Mouse (Mus musculus): ENCODE measurements around the gene Pax7.

Gene Pax7

GRCm38 (mm10) chr4:139833036-139833634 lies at the start of gene Pax7:
Gene Pax7 (minus strand): TSS chr4:139833528.
- no peak for DNase-seq

DNA sequence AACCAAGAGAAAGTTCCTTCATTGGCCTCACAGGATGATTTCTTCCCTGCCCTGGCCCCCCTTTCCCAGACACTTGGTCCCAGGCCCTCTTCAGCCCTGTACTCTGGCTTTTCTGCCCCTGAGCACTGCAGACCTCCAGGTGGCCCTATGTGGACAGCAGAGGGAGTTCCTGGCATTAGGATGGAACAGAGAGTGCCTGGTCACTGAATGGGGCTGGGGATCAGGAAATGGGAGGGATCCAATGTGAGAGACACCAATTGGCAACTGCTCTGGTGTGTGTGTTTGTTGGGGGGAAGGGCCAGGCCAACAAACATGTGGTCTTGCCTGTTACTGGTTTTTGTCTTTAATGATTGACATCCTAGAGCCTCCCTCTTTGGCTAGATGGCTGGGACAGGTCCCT lies 48.5 kb upstream of the Pax7 start:
- DNase-seq: no peak

DNA sequence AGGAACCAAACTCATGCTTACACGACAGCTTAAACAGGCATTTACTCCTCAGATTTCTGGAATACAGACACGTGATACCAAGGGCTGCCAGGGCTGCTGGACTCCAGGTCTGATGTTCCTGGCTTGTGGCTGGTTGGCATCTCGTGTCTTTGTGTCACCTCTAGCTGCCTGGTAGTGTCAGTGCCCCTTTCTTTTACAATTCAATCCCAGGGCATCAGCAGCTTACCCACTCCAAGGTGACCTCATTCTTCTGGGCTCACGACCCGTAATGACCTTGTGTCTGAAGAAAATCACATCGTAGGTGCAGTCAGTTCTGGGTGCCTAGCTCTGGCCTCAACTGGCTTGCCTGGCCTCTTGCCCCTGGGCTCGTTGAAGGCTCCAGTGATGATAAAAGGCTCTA lies 46.0 kb upstream of the Pax7 start:
- DNase-seq: no peak

DNA sequence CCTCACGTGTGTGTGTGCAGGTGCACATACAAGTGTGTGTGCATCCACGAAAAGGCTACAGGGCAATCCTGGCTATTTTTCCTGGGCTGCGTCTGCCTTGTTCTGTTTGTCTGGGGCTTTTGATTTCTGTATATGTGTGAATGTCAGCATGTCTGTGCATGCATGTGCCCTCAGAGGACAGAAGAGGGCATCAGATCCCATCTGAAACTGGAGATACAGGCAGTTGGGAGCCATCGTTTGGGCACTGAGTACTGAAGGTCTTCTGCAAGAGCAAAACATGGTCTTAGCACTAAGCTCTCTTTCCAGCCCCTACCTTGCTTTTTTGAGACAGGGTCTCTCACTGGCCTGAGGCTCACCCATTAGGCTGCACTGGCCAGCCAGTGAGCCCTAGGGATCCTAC lies 45.1 kb upstream of the Pax7 start:
- no peak for DNase-seq

- peak; percentile 66 to 72 for DNase-seq
These were observed 43.9 kb upstream of the Pax7 start for GRCm38 (mm10) chr4:139877269-139877668.

DNA sequence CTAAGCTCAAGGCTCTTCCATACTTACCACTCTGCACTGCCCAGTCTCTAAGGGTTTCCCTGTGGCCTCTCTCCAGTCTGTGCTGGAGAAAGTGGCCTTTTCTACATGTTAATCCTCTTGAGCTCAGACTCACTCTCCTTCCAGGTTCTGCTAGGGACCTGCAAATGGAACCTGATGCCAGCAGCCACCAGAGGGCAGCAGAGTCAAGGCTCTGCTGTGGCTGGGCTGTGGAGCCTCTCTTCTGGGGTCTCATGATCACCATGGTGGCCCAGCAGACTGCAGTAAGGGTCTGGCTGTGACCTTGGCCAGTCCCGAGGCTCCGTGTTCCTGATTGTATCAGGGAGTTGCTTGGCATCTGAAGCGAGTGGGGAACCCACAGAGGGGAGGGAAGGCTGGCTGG lies 39.3 kb upstream of the Pax7 start:
- DNase-seq: peak; percentile 33 to 64

- no peak for DNase-seq
These were observed 38.4 kb upstream of the Pax7 start for GRCm38 (mm10) chr4:139871699-139872098.

DNA sequence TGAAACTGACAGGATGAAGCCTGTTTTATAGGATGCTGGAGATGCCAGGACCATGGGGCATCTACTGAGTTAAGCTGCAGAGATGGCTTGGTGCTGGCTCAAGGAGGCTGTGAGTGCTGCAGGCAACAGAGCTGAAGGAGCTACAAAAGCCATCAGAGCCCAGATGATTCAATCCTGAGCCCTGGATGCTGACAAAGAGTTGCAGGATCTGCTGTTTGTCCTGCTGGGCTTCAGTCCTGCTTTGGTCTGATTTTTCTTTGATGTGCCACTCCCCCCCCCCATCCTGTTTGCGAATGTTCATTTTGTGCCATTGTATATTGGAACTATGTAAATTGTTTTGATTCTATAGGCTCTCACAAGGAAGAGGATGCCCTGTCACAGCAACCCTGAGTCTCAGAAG lies 29.9 kb upstream of the Pax7 start:
- DNase-seq: no peak

DNA sequence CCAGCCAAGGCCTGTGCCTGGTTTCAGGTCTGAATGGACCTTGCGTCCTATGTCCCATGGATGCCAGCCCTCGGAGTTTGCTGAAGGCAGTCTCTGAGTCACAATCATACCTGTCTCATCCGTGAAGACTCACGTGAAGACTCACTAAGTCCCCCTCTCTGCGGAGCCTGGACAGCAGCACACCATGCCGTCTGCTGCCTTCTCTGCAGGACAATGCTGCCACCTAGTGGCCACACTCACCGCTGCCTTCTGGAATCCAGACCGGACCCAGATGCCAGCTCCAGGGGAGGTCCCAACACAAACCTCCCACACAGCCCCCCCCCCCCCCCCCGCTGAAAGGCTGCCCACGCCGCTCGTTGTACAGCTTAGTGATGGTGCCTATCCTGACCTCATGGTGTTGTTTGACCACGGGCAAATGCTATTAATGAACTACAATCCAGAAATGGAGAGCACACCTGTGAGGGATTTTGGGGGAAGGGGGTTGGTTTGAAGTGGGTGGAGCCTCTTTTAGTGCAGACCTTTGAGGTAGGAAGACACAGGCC lies 25.4 kb upstream of the Pax7 start:
- DNase-seq: peak; percentile 86 to 93

DNA sequence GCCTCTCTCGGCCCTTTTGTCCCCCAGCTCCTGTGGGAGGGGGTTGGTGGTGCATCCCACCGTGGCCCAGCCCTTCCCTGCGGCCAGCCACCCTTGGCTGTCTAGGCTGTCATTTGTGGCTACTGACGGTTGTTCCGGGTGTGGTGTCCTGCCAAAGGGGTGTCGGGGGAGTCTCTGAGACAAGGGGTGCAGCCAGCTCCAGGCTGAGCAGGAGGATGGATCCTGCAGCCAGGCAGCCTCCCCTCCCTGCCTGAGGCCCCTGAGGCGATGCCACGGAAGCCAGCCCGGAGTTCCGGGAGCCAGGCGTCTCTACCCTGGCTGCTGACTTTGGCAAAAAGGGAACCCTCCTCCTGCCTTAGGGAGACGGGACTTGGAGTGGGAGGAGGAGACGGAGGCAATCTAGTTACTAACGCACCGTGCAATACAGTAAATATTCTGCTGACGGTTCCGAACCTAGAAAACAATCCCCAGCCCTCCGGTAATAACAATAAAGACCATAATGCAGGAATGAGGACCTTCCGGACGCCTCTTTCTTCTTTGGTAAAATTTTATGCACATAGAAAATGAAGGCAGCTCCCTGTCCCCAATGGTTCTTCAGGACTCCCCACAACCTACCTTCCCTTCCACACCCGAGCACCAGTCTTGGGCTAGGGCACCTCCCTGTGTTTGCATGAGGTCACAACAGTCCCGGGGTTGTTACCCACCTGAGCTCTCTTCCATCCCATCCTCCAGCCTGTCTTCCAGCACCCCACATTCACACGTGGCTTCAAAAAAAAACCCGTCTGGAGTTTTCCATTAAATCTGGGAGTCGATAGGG lies 19.1 kb upstream of the Pax7 start:
- DNase-seq: no peak

DNA sequence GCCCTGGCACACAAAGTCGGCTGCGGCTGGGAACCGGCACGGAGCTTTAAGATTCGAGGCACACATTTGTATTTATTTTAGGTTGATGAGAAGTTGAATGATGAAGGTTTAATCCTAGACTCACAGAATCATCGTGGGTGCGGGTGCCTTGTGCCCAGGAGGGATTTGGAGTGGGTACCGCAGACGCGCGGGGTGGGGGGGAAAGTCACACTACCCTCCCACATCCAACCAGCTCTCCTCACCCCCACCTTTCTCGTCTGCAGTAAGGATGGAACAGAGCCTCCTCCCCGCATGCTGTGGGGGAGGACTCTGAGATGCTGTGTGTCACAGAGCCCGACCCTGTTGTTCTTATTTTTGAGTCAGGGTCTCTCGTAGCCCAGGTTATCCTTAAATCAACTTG lies 18.1 kb upstream of the Pax7 start:
- no peak for DNase-seq

- DNase-seq: no peak
These were observed 17.3 kb upstream of the Pax7 start for GRCm38 (mm10) chr4:139850547-139851170.

DNA sequence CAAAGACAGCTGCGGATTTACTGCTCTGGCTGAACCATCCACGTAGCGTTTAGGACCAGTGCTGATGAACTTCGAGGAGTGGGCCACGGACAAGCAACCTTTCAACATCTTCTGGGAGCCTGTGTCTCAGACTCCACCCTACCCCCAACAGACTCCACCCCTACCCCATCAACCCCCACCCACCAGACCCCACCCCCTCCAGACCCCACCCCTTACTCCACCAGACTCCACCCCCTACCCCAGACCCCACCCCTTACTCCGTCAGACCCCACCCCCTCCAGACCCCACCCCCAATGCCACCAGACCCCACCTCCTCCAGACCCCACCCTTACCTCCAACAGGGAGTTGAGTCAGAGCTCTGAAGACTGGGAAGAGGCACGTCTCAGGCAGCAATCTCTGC lies 10.1 kb upstream of the Pax7 start:
- no peak for DNase-seq

- no peak for DNase-seq
These were observed 9.6 kb upstream of the Pax7 start for GRCm38 (mm10) chr4:139842919-139843318.

GRCm38 (mm10) chr4:139840939-139841500 lies 7.7 kb upstream of the Pax7 start:
- DNase-seq: no peak

GRCm38 (mm10) chr4:139840442-139840841 lies 7.1 kb upstream of the Pax7 start:
- no peak for DNase-seq

- DNase-seq: no peak
These were observed 3.4 kb upstream of the Pax7 start for GRCm38 (mm10) chr4:139836681-139837080.

- DNase-seq: no peak
These were observed 2.9 kb upstream of the Pax7 start for GRCm38 (mm10) chr4:139836196-139836595.

DNA sequence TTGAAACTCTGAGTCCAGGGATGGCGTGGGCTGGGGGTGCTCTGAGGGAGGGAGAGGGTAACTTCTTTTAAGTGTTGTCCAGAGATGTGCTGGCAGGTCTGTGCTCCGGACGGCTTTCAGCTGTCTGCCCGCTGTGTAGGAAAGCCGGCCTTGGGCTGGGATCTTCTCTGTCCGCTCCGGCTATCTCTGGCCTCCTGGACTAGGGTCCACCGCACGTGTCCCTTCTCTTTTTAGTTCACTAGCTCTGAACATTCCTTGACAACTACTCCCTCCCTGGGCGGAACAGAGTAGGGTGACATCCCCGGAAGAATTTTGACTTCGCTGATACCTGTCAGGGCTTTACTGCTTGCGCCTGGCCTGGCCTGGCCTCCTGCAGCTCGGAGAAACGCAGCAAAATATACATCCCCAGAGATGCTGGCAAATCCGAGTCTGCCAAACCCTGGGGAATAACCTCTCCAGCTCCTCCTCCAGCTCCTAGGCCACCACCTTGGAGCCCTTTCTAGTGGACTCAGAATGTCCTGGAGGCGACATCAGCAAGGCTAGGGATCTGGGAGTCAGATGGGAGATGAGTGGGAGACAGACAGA lies 581 bp upstream of the Pax7 start:
- DNase-seq: no peak

- no peak for DNase-seq
These were observed 870 bp downstream of the Pax7 start for GRCm38 (mm10) chr4:139832281-139833035.

GRCm38 (mm10) chr4:139831501-139832230 lies 1.7 kb downstream of the Pax7 start:
- no peak for DNase-seq

Data from cerebellum, adult 18-20 months (tissue).